Mouse (Mus musculus) spleen, adult 12 weeks (tissue): ENCODE results near the gene Dbx1.

ENCODE experiments used
- DNase-seq: peaks from one replicate; pipeline ENCODE4 v3.0.0; 2022; ENCODE audit warnings: low spot score

The Dbx1 gene

DNA sequence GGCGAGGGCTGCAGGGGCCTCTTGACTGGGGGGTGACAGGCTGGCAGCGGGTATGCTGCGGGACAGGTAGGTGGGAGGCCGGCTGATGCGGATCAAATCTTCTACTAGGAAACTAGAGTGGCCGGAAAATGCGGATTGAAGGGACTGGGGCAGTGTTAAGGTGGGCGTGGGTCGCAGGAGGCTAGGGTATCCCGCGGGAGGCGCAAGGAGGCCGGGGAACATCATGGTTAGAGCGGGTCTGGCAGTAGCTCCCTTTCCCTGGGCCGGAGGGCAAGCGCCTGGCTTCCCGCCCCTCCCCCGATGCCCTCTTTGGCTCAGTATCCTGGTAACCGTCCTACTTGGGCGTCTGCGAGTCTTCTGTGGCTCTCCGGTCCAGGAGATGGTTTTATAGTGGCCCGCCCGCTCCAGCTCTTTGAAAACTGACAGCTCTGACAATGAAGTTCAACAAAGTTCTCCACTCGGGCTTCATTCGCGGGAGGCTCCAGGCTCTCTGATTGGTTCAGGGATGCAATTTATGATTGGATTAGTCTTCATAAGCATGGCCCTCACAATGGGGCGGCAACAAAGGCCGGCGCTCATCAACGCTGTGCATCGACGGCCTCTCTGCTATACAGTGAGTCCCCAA is at the start of gene Dbx1:
Gene Dbx1 (minus strand): TSS at position 359 of the 625 bp plus-strand sequence.
- no peak for DNase-seq

DNA sequence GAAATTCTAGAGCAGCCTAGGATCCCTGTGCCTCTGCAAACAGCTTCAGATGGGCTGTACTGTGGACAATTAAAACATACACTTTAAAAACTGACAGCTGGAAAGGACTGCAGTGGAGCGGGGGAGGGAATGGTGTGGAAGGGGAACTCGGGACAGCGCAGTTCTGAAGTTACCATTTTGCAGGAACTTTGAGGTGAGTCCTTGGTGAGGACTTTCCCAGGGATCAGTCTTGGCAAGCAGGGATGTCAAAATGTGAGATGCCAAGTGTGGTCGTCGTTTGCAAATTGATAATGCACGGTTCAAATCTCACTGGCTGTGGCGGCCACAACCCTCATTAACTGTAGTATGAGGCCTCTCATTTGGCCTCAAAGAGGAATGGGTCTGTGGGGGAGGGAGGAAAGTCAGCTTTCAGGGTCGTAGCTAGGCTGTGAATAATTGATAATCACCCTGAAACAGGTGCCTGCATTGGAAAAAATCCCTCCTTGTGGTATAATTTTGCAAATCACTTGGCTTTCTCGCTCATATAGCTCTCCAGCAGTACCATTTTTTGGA is 42.3 kb upstream of the Dbx1 start:
- DNase-seq = no peak

DNA sequence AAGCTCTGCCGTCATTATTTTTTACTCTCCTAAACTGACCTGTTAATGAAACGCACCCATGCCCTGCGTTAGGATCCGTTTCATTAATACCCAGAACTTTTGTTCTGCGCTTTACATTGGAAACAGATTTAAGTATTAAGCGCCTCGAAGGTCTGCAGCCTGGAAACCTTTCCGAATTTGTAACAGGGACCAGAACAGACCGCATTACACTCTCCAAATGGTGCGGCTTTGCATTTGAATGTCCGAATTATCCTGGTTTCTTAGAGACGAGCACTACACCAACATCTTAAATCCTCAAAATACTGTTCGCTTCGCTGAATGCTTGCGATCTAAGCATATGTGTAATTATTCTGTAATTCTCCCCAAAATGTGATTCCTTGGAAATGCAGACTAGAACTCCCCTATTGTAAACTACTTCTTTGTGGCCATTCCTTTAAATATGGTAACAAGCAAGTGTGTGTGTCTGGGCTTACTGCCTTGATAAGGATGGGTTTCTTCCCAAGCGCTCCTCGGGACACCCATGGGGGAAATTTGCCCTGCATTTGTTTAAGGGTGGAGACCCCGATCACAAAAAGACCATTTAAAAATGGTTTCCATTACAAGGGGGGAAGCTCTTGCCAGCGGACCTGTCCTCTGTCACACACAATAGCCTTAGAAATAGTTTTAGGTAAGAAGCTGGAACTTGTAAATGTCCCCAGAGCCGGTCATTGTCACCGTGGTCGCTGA is 41.6 kb upstream of the Dbx1 start:
- no peak for DNase-seq

DNA sequence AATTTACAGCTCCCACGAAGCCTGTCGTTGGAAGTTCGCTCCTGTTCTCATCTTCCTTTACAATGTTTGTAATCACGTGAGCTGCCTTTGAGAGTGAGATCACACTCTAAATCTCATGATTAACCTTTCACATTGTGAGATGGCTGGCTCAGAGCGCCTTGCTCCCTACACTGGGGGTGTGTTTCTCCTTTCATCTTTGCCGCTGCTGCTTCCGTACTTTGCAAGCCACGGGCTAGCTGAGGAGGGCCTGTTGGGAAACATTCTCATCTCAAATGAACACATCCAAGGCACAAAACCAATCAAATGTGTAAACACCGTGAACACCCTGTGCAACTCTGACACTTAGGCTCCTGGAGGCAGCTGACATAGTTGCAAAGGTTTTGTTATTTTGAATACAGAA is 40.5 kb upstream of the Dbx1 start:
- no peak for DNase-seq

DNA sequence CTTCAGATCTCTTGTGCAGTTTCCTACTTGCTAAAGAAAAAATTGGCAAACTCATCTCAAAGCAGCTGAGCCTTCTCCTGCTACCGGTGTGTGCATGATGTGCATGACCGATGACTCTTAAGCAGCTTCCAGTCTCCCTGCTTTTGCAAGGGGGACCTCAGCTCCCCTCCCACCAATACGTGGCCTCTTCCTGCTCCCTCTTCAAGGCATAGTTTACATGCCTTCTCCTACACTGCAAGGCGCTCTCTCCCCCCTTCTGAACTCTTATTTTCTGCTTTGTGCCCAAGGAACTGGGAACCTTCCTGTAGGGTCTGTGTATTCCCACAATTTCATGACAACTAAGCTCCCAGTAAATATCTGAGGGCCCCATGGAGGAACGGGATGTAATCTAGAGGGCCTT is 40.0 kb upstream of the Dbx1 start:
- DNase-seq = no peak

DNA sequence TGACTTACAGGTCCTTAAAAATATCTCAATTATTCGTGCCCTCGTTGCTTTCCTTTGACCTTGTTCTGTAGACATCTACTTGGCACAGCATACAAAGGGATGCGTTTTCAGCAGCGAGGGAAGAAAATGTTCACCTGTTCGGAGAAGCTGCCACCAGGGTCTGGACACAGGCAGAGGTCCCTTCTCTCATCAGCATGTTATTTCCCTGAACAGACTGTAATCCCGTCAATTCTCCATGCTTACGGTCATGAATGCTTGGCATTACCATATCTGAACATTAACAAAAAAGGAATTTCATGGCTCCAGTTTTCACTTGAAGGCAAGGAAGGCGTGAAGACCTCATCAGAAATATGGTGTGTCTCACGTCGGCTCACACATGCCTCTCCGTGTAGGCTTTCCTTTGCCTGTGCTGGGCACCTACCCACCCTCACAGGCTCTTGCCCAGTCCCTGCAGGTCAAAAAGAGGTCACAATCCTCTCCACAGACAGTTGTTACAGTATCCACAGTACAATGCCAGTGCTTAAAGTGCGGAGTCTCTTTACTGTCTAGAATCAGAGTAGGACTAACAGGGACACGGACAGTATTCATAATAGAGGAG is 31.7 kb upstream of the Dbx1 start:
- no peak for DNase-seq

DNA sequence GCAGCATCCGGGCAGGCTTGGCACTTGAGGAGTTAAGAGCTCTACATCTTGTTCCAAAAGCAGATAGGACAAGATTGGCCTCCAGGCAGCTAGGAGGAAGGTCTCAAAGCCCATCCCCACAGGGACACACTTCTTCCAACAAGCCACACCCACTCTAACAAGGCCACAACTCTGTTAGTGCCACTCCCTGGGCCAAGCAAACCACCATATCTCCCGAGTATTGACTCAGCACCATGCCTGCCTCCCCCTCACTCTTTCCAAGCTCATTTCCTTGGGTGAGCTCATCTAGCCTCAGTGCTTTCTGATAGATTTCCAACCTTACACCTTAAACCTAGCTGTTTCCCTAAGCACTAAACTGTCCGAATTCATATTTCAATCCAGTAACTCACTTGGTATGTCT is 26.9 kb upstream of the Dbx1 start:
- DNase-seq = no peak

DNA sequence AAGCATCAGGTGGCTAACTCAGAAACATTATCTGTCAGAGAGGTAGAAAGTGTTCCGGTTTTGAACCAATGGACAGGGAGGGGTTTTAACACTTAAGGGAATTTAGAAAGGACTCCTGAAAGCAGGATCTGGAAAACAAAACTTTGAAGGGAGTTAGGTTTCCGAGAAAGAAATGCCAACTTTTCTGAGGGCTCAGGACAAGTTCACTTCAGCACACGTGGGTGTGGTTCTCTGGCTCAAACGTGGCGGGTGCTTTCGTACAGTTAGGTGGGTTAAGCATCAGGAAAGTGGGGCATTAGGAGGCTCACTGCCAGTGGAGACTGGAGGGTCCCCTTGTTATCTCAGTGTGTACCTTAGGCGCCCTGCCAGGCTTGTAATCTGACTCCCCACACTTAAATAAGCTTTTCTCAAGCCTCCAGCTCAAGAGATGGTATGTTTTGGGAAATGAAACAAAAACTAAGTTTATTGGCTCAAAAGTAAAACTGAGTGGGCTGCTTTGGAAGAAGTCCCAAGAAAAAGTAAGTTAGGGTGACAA is 25.9 kb upstream of the Dbx1 start:
- DNase-seq = no peak

DNA sequence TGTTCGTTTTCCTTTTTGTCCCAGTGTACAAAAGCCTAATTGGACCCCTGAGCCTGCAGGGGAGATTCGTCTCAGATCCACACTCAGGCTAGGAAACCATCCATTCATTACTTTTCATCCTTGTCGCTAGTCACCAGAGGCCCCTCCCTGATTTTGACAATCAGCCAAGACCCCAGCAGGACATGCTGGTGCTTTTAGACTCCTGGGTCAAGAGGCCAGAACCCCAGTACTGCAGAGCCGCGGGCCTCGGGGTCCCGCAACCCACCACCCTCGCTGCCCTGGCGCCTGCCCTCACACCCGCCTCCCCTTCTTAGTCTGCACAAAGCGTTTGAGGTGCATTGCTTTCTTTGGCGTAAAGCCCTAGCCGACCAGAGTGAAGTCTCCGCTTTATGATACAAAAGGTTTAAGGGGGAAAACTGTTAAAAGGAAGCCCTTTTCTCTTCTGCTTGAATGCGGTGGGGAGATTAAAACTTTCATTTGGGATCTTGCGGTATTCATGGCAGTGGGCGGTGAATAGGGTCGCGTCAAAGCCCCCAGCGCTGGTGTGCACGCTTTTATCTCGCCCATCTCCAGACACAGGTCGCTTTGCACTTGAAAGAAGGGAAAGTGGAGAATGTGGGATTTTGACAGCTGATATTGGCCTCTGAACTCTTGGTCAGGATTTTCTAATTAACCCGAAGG is 25.3 kb upstream of the Dbx1 start:
- no peak for DNase-seq

DNA sequence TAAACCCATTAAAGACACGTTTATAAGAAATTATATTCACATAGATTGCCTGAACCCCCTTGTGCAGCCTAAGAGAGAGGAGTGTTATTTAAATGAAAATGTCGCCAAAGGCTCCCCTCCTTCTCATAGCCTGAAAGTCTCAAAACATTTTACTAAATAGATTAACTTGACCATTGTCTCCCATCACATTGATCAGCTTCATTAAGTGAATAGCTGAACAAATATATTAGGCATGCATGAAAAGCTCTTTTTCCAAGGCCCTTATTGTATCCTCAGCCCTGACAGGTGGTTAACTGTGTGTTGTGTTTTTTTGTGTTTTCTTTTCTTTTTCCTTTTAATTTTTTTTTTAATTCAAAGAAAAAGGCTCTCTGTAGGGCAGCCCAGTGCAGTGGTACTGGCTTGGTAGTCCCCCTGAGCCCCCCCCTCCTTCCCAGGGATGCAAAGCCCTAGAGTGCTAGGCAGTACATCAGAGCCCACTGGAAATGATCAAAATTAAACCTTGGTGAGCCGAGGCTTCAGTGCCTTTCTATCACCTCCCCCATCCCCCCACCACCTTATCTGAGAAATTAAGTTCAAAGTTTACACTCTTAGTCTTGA is 4.2 kb upstream of the Dbx1 start:
- no peak for DNase-seq

DNA sequence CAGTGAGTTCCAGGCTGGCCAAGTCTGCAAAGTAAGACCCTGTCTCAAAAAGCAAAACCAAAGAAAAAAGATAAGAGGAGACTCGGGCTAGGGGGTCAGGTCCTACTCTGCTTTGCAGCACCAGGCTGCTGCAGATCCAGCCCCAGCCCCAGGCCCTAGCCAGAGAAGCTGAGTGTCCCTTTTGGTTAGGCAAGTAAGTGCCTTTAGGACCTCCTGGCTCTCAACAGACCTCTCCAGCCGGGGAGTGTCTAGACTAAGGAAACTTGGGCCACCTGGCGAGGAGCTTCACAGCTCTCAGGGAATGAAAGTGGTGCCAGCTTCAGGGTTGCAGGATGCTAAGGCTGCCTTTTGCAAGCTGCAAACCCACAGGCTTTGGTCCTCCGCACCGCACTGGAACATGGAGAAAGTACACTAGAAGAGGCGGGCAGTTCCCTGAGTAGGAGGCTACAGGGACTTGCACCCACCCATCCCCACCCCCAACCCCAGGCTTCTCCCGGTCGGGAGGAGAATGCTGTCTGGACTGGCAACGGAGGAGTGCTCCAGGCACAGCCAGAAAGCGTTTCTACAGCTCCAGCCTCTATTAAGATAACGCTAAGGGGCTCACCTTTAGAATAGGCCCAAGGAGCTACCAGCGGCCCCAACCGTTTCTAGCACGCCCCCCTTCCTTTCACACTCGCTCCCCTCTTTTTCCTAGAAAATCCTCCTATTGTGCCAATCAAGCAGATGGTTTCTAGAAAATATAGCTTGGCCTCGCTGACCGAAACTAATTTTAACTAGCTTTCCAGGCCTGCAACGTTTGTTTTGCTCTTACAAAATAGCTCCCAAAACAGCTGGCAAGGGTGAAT is 3.4 kb upstream of the Dbx1 start:
- DNase-seq = no peak

DNA sequence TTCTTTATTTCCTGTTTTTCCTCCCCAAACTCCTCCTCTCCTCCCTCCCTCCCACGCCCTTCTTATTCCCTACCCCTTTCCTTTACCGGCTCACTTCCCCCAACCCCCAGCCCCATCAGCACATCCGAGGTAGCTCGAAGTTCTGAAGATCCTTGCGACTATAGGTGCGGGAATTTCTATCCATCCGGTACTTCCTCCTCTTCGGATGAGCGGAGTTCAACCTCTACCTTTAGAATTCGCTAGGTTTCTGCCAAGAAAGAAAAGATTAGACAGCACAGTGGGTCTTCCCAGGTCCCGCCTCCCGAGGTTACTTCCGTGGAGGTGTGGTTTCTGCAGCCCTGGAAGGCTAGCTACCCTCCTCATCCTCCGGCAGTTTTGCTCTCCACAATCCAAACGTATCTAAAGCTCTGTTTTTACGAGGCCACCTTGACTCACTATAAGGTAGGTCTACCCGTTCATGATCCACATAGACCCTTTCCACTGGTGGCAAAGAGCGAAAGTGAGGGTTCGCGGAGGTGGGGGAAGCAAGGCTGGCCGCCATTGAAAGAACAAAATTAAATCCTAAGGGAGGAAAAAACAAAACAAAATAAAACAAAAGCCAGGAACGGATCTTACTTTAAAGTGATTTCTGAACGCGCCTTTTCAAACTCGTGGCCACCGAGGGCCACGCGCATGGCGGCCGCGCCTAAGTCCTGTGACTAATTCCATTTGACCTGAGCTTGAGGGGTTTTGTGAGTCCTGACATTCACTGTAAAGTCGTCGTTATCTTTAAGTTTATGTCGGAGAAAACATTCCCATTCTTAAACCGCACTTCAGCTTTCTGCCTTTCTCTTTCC is 2.5 kb upstream of the Dbx1 start:
- DNase-seq = no peak

DNA sequence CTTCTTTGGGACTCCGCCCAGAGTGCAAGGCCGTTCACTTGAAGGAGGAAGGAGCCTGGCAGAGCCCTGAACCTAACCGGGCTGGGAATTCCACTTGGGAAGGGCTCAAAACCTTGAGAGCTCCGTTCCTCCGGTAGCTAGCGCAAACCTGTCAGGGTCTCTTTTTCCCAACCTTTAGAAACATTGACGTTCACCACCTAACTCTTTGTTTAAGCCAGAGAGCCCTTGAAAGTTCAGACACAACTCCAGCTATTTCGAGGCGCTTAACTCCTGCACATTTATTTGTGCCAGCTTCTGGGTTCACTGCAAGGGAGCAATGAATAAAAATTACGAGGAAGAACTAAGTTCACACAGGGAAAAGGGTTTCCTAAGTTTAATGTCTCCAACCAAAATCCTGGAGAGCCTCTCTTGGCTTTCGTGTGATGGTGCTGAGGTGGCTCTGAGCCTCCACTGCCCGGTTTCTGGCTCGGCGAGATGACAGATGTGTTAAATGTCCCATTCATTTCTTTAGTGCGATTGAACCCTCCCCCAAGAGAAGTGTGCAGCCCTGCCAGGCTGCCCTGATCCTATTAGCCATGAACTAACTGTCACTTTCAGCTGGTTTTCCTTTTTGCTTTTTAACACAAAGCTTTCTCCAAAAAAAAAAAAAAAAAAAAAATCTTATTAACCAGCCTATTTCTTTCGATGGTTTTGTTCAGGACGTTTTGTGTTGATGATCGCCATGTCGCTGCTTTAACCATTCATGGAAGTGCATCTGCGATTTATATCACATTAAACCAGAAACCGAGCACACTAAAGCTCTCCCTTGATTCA is 1.4 kb upstream of the Dbx1 start:
- no peak for DNase-seq

DNA sequence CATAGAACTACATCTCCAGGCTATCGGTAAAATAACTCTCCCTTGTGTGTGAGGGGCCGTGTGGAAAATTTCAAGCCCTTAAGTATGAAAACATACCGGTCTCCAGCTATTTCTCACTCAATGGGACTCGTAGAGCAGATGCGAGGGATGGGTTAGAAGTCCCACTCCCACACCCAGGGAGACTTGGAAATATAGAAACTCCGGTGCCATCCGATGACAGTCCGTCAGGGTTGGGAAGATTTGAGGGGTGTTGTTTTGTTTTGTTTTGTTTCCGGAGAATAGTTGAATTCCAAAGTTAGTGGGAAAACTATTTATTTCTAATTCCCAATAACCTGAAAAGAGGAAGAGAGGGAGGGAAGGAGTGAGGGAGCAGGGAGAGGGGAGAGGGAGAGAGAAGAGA is 632 bp upstream of the Dbx1 start:
- DNase-seq = no peak

DNA sequence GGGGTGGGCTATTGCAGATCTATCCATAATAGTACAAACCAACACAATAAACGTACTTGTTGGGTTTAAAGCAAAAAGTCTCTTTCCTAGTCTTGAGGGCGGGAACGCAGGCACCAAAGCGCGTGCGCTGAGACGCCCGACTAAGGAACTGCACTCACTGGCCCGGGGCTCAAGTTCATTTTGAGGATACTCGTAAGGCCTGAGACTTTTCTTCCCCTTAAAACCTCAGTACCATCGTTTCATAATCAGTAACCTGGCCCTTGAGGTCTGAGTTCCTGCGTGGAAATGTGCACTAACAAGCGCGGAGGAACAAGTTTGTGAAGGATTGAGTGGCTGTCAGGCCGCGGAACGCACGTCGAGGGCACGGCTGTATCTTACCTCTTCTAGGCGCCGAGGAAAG is 678 bp downstream of the Dbx1 start:
- DNase-seq = no peak

DNA sequence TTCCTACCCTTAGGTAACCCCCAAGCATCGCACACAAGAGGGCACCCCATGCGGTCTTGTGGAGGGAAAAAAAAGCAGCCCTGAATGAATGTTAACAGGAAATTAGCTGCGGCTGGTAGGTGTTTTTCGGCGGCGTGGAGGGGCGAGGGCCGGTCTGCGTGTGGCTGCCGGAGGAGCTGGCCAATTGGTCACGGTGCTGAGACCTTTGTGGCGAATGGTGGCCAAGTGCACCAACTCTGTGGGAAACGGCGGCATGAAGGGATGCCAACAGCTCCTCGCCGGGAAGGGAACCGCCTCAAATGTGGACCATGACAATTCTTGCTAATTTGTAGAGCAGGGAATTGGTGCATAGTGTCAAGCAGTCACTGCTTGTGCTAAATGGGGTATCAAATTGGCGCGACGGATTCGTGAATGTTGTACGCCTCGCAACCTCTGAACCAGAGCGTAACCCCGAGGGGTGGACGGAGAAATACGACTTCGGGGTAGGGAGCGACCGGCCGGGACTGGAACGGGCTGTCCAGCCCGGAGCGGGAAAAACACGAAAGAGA is 1.5 kb downstream of the Dbx1 start:
- DNase-seq = no peak

DNA sequence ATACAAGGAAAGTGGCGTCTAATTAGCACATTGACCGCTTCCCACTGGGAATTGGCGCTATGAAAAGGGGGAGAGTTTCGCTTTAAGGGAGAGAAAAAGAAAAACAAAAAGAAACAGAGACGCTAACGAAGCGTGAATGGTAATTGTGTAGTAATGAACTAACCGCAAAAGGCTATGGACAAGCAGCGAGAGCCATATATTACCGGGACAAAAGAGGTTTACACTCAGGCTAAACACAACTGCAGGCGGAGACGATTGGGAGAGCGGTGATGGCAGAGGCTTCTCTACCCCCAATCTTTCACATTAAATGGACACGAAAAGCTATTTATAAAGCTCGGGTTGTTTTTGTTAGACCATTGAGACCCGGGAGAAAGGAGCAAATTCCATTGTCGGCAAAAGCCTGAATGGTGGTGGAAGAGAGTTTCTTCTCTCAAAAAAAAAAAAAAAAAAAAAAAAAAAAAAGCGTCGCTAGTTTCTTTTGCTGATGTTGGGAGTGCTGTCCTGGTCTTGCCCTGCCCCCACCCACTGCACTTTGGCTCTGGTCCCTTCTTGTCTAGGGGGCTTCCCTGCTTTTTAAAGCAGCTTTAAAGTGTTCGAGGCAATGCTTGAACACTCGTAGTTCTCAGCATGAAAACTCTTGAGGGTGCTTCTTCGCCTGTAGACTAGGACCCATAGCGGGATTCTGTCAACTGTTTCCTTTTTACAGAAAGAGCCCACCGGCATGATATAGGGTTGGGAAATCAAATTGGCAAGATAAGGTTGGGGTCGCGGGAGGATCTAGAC is 2.2 kb downstream of the Dbx1 start:
- DNase-seq = no peak

DNA sequence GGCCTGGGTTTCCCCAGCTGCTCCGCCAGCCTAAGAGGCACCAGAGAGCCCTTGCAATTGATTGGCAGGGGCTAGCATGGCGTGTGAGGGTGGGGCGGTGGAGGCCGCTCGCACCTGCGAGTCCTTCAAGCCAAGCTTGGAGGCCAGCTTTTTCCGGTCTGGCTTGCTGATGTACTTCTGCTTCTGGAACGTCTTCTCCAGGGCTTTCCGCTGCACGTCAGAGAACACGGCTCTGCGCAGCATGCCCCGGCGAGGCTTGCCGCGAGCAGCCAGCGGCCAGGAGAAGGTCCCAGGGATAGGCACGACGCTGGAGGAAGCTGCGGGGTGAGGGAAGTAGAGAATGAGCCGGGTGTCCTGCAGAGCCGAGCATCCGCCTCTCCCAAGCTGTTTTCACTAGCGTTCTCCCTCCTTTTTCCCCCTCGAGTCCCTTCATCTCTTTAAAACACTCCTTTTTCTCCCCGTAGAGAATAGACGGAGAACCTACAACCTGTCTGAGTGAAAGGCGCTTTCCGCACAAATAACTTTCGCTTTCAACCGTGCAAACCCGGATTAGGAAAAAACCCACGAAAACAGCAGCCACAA is 3.2 kb downstream of the Dbx1 start:
- DNase-seq = peak; percentile 11
